Mouse (Mus musculus): ENCODE results near the gene Ublcp1.

DNA sequence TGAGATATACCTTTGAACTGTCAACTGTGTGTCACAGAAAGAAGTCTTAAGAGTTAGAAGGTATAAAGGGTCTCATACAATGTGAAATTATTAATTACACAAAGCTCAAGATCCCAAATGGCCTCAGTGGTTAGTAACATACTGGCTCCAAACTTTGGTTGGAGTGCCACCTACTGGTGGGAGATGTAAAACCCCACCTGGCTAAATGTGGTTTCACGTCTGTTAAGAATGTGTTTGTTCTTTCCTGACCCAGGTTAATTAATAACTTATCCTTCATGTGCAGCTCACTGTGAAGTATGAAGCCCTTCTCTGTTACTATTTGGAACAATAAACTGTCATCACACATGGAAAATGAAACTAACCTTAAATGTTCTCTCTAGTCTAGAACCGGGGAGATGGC is 16.9 kb downstream of the Ublcp1 start:
- peak; percentile 52; the same call in 1 of the 2 replicates for TF ChIP-seq CTCF (IDR thresholded peaks at IDR 0.05; ENCODE audit: borderline replicate concordance, insufficient read depth, low read depth, low read length)
- no peak for TF ChIP-seq POLR2A (IDR thresholded peaks at IDR 0.05; ENCODE audit: borderline replicate concordance, insufficient read depth, low read length)

All from cerebellum, adult 2 months (tissue).